Mouse (Mus musculus): ENCODE measurements around the gene BC005537. TPM values are rescaled to one million over a fixed set of nuclear protein-coding genes. Genes with fewer than 3 reads are reported as not detected.
"Not testable (repeated sequence)": the region's sequence is repeated elsewhere in the genome, so short reads cannot be mapped to it uniquely, and the experiment has no call there.

The BC005537 gene
- total RNA-seq (2021): 10 to 100 TPM; 46.5 to 55.2 TPM
- long read RNA-seq, experiment 1, full-length matches to known transcripts: 17 of 19 reads
- long read RNA-seq, experiment 1, partial matches to known transcripts: 2 of 19 reads
- long read RNA-seq, experiment 1, other reads (novel, unspliced or antisense): 0 of 19 reads
- long read RNA-seq, experiment 2, full-length matches to known transcripts: 10 of 13 reads
- long read RNA-seq, experiment 2, partial matches to known transcripts: 2 of 13 reads
- long read RNA-seq, experiment 2, other reads (novel, unspliced or antisense): 1 of 13 reads

GRCm38 (mm10) chr13:24801308-24801921 lies at the start of gene BC005537:
TSS of gene BC005537 (plus strand) at chr13:24801657.
- no peak for DNase-seq (ENCODE audit: low spot score)

GRCm38 (mm10) chr13:24756756-24757155 lies 44.7 kb upstream of the BC005537 start:
- no peak for DNase-seq (ENCODE audit: low spot score)

DNA sequence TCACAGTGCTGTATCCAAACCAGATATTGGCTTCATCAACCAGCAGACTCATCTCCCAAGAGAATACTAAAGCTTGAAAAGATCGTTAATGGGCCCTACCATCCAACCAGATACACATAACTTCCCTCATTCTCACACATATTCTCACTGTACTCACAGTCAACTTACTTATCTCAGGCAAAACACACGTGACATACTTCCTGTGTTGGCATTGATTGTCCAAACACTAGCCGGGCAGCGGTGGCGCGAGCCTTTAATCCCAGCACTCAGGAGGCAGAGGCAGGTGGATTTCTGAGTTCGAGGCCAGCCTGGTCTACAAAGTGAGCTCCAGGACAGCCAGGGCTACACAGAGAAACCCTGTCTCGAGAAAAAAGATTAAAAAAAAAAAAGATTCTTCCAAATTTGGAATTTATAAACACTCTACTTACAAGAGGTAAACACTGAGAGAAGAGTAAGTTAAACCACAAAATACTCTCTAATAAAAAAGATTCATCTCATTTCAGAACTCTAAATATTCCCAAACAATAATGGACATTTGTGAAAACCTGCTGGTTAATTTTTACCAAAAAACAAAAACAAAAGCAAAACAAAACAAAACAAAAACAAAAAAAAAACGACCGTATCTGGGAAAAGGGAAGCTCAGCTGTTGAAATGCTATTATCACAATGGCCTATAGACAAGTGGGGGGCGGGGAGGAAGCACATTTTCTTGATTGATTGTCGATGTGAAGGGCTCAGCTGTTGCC lies 43.5 kb upstream of the BC005537 start:
- no peak for DNase-seq (ENCODE audit: low spot score)

DNA sequence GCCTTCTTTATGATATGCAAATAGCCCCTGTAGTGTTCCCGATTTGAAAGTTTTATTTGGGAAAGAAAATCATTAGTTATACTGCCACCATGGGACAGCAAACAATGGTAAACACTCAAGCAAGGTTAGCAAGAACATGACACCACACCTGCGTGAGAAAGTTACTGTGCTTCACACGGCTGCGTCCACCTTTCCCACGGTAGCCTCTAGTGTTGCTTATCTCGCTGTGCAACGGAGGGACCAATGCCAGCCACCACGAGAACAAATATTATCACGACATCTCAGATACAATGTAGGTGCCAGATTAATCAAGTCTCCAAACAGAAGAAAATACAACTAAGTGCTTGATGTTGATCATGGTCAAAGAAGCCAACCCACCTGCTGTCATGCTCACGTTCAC lies 42.0 kb upstream of the BC005537 start:
- DNase-seq (ENCODE audit: low spot score): no peak

DNA sequence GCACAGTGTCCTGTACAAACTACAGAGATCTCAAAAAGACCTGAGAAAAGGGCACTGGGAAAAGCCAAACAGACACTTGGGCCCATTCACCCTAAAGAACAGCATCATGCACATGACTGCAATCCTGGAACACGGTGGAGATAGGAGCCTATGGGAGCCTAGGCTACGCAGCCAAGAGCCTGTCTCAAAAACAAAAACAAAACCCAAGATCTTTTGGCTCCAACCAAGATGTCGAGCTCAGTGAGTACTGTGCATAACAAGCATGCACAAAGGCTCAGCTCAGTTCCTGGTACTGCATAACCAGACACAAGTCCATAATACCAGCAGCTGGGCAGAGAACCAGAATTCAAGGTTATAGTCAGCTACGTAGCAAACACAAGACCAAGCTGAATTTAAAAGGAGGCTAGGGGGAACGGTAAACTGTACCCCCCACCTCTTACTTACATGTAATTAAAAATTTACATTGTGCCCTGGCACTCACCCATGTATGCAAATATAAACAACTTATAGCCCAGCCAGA lies 41.0 kb upstream of the BC005537 start:
- no peak for DNase-seq (ENCODE audit: low spot score)

GRCm38 (mm10) chr13:24761083-24761402 lies 40.4 kb upstream of the BC005537 start:
- DNase-seq (ENCODE audit: low spot score): no peak

DNA sequence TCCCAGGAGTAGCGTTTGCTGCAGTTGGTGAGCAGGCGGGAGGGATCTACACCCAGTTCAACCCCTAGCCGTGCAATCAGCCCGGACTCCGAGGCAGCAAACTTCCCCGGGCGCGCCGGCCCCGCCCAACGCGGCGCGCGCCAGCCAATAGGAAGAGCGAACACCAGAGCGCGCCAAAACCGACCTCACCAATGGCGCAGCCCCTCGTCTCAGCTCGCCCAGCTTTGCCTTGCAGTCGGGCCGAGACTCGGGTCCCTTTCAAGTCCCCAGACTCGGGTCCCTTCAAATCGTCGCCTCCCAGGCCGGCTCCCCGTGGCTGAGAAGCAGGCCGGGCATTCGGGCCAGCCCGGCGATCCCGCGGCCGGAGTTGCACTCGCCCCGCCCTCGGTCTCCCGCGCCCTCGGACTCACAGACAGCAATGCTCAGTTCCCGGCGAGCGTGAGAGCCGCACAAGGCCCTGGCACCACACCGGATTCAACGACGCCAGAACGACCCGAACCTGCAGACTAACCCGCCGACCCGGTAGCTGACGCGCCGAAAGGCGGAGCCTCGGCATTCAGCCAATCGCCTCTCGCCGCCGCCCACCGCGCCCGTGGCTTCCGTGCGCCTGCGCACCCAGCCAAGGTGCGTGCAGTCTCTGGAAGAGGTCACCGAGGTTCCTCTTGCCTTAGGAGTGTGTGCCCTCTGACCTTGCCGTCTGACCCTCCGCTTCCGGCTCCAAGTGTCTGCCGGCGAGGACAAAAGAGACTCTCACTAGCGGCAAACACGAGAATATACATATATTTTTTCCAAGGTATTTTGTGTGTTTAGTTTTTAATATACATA lies 39.8 kb upstream of the BC005537 start, which contains the start of gene Gmnn:
TSS of gene Gmnn (minus strand) at position 521 of the 825 bp plus-strand sequence.
- DNase-seq (ENCODE audit: low spot score): peak; percentile 83

DNA sequence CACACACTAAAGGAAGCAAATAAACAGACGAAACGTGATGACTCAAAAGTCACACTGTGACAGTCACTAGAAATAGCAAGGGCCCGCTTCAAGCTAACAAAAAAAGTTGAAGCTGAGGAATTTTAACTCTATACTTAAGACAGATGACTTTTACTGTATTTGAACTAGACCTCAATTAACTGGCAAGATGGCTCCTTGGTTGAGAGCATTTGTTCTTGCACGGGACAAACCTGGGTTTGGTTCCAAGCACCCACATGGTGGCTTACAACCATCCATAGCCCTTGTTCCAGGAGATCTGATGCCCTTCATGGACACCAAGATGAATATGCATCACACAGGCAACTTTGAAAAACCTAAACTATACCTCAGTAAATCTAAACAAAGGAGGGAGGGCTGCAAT lies 39.2 kb upstream of the BC005537 start:
- no peak for DNase-seq (ENCODE audit: low spot score)

DNA sequence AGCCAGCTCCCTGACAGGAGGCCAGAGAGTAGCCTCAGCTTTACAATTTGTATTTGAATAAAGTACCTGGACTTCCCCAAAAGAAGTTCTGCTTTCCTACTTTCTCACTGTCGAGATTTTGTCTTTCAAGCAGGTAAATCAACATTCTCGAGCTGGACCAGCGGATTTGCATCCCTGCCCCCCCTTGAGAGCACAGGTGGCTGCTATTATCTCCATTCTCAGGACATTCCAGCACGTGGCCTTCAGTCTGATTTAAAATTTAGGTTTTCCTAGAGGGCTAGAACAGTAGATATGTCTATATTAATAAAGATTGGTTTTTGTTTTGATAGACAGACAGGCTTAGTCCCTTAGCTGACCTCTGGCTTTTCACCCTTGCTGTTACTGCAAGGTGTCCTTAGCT lies 33.6 kb upstream of the BC005537 start:
- DNase-seq (ENCODE audit: low spot score): not testable (repeated sequence)

DNA sequence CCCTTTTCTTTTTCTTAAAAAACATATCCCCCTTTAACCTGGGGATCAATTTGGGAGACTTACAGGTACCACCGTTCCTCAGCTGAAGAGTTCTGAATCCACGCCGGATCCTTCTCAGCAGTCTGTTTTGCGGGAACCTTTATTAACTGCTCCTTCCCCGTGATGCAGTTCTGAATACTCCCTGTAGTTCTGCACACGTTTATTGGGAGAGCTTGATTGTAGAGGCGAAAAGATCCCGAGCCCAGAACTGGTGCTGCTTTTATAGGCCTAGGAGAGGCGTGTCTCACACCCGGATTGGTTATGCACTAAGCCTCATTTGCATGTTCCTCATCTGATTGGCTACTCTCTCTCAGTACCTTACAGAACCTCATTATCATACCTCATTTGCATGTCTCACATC lies 30.0 kb upstream of the BC005537 start:
- not testable (repeated sequence) for DNase-seq (ENCODE audit: low spot score)

DNA sequence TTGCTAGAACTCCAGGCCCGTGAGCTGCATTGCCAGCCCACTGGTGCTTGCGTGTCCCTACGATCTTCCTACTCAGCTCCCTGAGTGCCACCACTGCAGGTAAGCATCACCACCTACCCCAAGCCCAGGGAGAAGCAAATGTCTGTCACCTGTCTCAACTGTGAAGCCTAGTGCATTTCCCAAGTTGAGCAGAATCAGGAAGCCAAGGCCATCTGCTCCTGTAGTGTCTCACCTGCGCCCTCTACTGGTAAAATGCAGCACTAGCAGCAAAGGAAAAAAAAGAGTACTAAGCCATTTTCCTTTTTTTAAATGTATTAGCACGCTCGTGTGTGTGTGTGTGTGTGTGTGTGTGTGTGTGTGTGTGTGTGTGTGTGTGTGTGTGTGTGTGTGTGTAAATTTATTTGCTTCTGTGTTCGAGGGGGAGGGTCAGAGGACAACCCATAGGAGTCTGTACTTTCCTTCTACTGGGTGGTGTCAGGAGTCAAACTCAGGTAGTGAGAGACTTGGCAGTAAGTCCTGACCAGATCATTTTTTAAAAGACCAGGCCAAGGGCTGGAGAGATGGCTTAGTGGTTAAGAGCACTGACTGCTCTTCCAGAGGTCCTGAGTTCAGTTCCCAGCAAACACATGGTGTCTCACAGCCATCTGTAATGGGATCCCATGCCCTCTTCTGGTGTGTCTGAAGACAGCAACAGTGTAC lies 25.2 kb upstream of the BC005537 start:
- DNase-seq (ENCODE audit: low spot score): peak; percentile 34

- DNase-seq (ENCODE audit: low spot score): no peak
These were observed 23.4 kb upstream of the BC005537 start for GRCm38 (mm10) chr13:24778026-24778425.

GRCm38 (mm10) chr13:24778706-24779380 lies 22.6 kb upstream of the BC005537 start:
- DNase-seq (ENCODE audit: low spot score): no peak

- DNase-seq (ENCODE audit: low spot score): no peak
These were observed 19.5 kb upstream of the BC005537 start for GRCm38 (mm10) chr13:24781916-24782315.

- DNase-seq (ENCODE audit: low spot score): no peak
These were observed 15.4 kb upstream of the BC005537 start for GRCm38 (mm10) chr13:24786014-24786490.

DNA sequence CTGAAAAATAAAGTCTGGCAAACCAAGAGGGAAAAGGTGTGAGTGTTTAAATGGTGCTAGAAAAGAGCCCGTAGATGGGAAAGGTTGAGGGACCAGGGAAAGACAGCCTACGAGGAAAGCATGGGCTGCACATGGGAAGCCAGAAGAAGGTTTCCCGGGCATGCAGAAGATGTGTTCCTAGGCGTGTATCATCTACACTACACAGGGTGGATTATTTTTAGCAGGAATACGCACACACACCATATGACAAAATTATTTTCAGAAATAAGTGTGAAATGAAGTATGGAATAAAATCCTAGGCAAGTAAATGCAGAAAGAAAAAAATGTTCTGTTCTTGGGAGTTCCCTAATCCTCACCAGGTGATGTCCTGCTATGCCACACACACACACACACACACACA lies 14.0 kb upstream of the BC005537 start:
- DNase-seq (ENCODE audit: low spot score): no peak

DNA sequence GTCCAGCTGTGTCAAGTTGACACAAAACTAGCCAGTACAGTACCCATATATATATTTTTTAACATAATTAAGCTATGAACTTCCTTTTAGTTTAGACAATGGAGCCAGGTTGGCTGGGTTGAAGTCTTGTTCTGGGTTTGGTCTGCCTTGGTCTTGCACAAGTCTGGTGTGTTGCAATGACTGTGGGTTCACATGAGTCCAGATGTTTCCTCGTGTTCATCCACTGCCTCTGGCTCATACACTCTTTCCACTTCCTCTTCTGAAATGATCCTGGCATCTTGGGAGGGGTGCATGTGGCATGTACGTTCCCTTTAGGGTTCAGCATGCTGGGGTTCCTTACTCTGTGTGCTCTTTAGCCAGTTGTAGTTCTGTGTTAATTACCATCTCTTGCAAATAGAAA lies 10.1 kb upstream of the BC005537 start:
- peak; percentile 40 for DNase-seq (ENCODE audit: low spot score)

DNA sequence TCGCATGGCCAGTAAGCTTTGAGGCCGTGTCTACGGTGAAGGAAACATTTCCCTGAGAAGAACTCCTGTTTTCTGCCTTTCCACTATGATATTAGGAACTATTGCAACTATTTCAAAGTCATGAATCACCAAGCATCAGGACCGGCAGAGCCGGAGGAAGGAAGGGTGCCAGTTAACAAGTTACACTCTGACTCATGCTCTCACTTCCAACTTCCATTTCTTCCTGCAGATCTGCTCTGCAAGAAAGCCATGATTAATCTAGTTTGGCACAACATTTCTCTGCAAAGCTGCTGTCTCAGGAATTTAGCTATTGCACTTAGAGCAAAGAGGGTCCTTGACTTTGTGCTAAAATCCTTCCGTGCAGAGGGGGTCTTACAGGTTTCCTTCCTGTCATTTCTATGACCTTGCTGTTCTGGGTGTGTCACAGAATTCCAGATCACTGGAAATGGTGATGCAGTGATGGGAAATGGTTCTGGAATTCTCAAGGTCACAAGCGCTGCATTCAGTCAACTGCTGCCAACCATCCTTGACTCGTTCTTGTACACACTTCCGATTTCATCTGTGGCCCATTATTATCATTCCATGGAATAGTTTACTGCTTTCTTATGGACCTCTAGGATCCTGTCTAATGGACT lies 8.9 kb upstream of the BC005537 start:
- peak; percentile 18 for DNase-seq (ENCODE audit: low spot score)

- no peak for DNase-seq (ENCODE audit: low spot score)
These were observed 2.8 kb upstream of the BC005537 start for GRCm38 (mm10) chr13:24798686-24799085.

GRCm38 (mm10) chr13:24799378-24799777 lies 2.1 kb upstream of the BC005537 start:
- DNase-seq (ENCODE audit: low spot score): peak; percentile 17
